Mouse (Mus musculus): ENCODE measurements around the gene Morc2a.

DNA sequence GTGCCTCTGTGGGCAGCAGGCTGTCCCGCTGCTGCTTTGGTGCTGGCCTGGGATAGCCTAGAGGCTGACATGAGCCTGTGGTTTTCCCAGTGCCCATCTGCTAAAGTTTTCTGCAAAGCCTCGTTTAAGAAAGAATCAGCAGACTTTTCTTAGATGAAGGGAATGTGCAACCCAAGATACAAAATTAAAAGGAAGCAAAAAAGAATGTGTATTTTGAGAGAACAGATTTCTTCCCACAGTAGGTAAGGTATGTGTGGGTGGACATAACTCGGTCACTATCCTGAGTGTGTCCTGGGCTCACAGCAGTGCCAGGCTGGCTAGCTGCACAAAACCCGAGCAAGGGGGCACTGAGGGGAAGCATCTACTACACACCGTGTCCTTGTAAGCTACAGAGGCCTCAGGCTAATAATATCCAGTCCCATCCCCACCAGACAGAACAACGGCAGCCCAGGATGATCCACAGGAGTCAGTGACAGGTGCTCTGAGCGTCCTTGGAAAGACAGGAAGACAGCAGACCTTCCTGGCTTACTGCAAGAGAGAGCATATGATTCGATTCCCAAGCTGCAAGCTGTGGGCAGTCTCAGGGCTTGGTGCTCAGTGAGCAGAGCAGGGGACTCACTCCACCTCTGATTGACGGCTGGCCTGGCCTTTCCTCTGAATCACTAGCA is 78.6 kb downstream of the Morc2a start:
- no peak for TF ChIP-seq CTCF (IDR thresholded peaks at IDR 0.05; ENCODE audit: insufficient read depth, low read depth, low read length)
- TF ChIP-seq POLR2A (IDR thresholded peaks at IDR 0.05; ENCODE audit: insufficient read depth, low read depth, low read length), result no peak

All from olfactory bulb, adult 2 months (tissue).